Mouse (Mus musculus) thymus, postnatal 14 days (tissue): ENCODE measurements around the gene Khdrbs1.
"Not testable (repeated sequence)": the region's sequence is repeated elsewhere in the genome, so short reads cannot be mapped to it uniquely, and the experiment has no call there.

Experiments used
- DNase-seq: peaks from one replicate; pipeline ENCODE4 v3.0.0; 2021

Khdrbs1 gene

DNA sequence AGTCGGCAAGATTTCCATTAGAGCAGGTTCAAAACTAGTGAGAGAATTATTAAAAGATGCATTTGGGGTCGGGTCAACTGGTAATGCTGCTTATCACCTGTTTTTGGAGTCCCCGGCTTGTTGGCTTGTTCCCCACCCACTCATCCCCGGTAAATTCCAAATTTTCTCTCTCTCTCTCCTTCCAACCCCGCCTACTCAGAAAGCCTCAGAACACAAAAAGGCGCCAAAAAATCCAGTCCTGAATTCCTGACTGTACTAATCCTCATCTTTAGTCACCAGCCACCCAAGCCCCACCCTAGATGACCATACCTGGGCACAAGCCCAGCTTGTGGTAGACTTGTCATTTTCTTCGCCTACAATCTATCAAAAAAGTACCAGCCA is 897 bp upstream of the Khdrbs1 start:
- DNase-seq: peak; percentile 21

GRCm38 (mm10) chr4:129741974-129742231 is 200 bp downstream of the Khdrbs1 start:
- DNase-seq: no peak

DNA sequence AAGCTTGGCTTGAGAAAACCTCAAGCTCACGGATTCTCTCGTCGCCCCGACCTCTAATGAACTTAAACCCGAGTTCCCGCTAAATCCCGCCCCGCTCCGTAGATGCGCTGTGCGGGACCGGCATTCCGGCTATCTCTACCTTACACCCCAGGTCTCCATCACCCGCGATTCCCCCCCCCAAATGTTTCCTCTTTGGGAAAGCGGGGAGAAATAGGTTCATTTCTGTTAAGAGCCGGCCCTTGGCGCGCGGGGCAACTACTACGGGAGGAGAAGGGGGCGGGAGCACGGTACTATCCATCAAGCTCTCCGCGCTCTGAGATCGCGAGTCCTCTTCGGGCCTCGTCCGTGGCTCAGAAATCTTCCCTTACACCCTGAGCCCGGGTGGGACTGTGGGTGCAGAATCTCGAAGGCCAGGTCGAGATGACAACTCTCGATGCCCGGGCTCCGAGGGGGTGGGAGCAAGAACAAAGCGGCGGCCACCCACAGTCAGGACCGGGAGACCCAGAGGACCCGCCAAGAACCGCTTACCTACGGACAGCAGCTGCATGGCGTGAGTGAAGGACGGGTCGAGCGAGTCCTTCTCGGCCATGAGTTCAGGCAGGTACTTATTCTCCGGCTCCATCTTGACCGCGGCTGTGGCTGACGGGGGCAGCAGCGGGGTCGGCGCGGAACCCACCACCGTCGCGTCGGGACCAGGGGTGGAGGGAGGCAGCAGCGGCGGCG is 691 bp downstream of the Khdrbs1 start:
- DNase-seq: peak; percentile 63

DNA sequence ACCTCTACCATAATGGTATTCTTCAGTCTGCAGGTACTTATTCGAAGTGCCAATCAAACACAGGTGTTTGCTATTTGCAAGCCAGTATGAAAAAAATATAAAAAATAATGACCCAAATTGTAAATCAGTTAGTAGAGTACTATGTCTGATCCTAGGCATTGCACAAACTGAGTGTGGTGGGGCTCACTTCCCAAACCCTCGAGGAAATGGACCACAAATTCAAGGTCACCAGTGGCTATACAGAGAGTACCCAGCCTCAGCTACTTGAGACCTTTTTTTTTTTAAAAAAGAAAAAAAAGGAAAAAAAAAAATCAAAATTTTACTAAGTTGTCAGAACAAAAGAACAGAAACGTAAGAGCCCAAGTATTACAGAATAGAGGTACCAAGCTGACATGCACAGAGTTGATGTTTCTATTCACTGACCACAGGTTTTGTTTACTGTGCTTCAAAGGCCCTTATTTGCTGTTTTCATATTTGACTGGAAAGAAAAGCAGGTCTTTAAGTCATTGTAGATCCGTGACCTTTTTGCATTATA is 2.9 kb downstream of the Khdrbs1 start:
- no peak for DNase-seq

DNA sequence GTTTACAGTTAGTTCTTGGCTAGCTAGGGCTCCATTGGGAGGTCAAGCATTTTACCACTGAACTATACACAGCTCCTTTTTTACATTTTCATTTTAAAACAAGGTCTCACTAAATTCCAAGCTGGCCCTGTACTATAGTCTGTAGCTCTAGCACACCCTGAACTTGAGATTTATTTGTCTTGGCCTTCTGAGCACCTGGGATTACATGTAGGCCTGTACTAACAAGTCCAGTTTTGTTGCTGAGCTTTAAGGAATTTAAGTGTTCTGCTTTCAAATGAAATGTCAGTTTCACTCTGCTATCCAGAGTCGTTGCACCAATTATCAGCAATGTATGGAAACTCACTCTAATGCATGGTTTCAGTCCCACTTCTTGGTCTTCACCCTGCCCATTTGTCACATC is 5.9 kb downstream of the Khdrbs1 start:
- no peak for DNase-seq

- not testable (repeated sequence) for DNase-seq
These were observed 6.6 kb downstream of the Khdrbs1 start for GRCm38 (mm10) chr4:129735485-129735884.

GRCm38 (mm10) chr4:129731423-129731822 is 10.7 kb downstream of the Khdrbs1 start:
- no peak for DNase-seq

- DNase-seq: no peak
These were observed 25.8 kb downstream of the Khdrbs1 start for GRCm38 (mm10) chr4:129716310-129716709.

DNA sequence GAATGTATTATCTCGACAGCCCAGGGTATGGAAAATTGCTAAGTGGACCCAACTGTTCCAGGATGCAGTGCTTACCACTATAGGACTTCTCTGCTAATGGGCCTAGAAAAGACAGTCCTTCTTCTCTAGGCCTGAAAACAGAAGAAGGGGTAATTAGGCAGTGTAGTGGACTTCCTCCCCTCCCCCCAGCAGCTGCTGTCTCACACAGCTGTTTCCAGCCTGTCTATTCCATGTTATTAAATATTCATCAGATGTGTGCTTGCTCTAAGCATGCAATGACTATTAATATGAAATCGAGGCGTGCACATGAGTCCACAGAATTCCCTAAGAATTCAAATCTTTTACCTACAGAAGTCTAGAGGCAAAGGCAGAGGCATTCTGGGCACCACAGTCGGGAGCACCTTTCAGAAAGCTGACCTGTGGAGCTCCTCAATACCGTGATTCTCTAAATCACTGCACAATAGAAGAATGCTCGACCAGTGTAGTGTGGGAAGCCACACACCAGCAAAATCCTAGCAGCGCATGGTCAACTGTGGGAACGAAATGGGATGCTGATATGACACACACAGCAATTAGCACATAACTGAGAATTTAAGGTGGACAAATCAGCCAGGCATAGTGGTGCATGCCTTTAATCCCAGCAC is 32.5 kb downstream of the Khdrbs1 start:
- DNase-seq: no peak

DNA sequence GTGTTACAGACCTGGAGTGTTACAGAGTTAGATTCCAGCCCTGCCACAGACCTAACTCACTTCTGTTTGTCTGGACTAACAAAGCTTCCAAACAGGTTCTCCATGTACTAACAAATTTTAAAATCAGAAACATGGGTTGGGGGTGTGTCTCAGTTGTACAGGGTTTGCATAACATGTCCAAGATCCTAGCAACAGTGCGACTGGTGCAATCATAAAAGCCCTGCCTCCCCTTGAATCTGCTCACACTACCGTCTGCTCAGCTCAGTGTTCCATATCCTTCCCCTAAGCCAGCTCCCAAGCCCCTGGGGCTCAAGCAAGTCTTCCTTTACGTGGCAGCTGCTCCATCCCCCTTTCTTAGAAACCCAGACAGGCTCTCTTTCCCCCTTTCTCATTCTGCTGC is 35.4 kb downstream of the Khdrbs1 start:
- DNase-seq: no peak

DNA sequence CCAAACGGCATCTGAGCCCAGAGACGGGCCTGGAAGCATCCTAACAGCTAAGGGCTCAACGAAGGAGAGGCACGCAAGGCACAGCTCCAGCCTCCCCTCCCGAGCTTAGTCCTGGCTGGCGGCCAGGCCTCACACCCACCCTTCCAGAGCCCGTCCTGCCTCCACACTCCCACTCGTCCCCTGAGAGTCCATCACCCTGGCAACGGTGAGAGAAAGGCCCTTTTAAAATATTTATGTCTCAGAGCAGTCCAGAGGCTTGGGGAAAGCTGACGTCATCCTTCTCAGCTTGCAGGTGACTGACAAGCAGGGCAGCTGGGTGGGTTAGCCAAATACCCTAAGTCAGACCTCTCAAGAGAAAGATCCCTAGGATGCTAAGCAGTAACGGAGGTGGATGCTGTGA is 39.6 kb downstream of the Khdrbs1 start:
- no peak for DNase-seq

GRCm38 (mm10) chr4:129701503-129702377 is 40.4 kb downstream of the Khdrbs1 start:
- DNase-seq: peak; percentile 91

- DNase-seq: not testable (repeated sequence)
These were observed 41.4 kb downstream of the Khdrbs1 start for GRCm38 (mm10) chr4:129700661-129701060.

GRCm38 (mm10) chr4:129700216-129700615 is 41.9 kb downstream of the Khdrbs1 start:
- DNase-seq: no peak

- DNase-seq: no peak
These were observed 44.9 kb downstream of the Khdrbs1 start for GRCm38 (mm10) chr4:129697191-129697590.

DNA sequence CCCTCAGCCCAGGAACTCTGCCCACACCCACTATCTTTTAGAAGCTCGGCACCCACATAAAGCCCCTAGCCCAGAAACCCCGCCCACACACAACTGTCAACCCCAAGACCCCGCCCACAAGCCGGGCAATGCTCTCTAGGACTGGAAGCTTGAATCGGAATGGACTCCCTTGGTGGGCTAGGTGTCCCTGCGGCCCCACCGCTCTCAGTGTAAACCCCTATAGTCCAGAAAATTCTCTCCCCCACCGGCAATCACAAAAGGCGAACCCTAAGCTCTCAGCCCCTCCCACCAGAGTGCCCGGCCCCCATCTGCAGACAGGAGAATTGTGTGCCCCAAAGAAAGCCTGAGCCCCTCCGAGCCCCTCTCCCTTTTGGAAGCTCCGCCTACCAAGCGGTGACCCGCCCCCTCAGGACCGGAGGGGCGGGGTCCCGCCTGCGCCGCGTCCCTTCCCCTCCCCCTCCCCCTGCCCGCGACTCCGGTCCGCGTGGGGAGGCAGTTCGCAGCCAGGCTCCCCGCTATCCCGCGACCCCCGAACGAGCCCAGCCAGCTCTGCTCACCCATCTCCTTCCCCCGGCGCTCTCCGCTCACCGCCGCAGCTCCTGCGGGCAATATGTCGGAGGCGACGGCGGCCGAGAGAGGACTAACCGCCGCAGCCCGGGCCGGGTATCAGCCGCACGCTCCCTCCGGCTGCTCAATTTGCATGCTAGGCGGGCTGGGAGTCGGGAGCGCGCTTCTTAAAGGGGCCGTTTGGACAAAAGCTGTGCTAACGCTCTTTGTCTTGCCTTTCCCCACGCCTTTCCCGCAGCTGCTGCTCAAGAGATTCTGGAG is 45.7 kb downstream of the Khdrbs1 start, which contains the start of gene Tmem39b:
Tmem39b (minus strand) TSS at position 681 of the 828 bp plus-strand sequence.
- DNase-seq: peak; percentile 91

GRCm38 (mm10) chr4:129695815-129696157 is 46.3 kb downstream of the Khdrbs1 start:
- no peak for DNase-seq

DNA sequence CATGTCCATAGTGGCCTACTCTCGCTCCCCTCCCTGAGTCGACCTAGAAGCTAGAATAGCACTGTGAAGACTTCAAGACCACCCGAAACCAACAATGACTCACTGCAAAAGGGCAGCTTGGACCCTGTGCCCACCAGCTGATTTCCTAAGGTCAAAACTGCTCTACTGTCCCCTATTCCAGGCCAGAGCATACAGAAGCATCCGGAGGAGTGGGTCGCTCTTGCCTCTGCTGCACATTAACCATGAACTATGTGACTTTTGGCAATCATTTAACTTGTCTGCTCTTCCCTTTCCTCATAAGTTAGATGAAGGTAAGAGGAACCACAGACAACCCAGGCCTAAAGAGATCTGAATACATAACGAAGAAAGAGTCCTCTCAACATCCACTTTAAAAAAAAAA is 57.6 kb downstream of the Khdrbs1 start:
- DNase-seq: no peak

GRCm38 (mm10) chr4:129683901-129684493 is 58.1 kb downstream of the Khdrbs1 start:
- no peak for DNase-seq

DNA sequence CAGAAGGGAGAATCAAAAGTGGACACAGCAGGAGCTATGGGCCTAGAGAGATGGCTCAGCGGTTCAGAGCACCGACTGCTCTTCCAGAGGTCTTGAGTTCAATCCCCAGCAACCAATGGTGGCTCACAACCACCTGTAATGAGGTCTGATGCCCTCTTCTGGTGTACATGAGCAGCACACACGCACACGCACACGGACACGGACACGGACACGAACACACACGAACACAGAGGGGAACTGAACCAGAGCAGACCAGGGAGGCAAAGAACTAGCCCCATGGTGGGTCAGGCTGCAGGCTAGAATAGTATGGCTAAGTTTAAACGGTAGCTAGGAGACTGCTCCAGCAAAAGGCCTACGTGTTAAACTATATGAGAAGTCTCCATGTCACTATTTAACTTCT is 60.3 kb downstream of the Khdrbs1 start:
- no peak for DNase-seq

GRCm38 (mm10) chr4:129672878-129673449 is 69.1 kb downstream of the Khdrbs1 start:
- DNase-seq: no peak
